Mouse (Mus musculus) lung, postnatal 0 days (tissue): Measurements from ENCODE around the gene Gm26620.

Experiments used
- CTCF ChIP-seq: IDR thresholded peaks from 2 replicates; pipeline ENCODE4 v1.5.1; 2016; ENCODE audit warnings: antibody characterized with exemption, mild to moderate bottlenecking
- EP300 ChIP-seq: IDR thresholded peaks from 2 replicates; pipeline ENCODE4 v1.6.1; 2016; ENCODE audit warnings: antibody characterized with exemption, mild to moderate bottlenecking, control low read depth

GRCm38 (mm10) chr1:170912891-170913615 lies 28.2 kb downstream of the Gm26620 start, which contains the start of gene Fcrlb:
- TF ChIP-seq EP300 (no peak), CTCF (no peak)
